Mouse (Mus musculus) heart, embryonic 14.5 days (tissue): ENCODE results near the gene Methig1. TPM values are rescaled to one million over a fixed set of nuclear protein-coding genes. Genes with fewer than 3 reads are reported as not detected.
"Not testable (repeated sequence)": the region's sequence is repeated elsewhere in the genome, so short reads cannot be mapped to it uniquely, and the experiment has no call there.

ENCODE experiments used
- ATAC-seq: fragments of 200-750 bp; cut with Nextera tagmentation; 2 replicates; pipeline ENCODE4 v1.8.0; 2017; ENCODE audit warnings: low read depth, moderate TSS enrichment; ENCODE audit not compliant: insufficient number of reproducible peaks, insufficient read depth, low FRiP score
- H3K27ac ChIP-seq, 2 experiments: fragments of 200-500 bp in 1 of 2; fragments of 300-500 bp in 1 of 2; sonication (generic) in 1 of 2; replicated peaks in 1 of 2; 2 replicates each; pipeline ENCODE4 v1.5.1; 2012 to 2014; ENCODE audit warnings: low read depth in 2 of 2, low read length in 2 of 2, control low read depth in 1 of 2, mild to moderate bottlenecking in 1 of 2, mixed read lengths in 1 of 2; ENCODE audit not compliant: control insufficient read depth in 1 of 2, insufficient read depth in 1 of 2
- H3K27me3 ChIP-seq: fragments of 300-500 bp; sonication (generic); 2 replicates; pipeline ENCODE4 v1.6.1; 2014; ENCODE audit warnings: mild to moderate bottlenecking, low read length, control low read depth; ENCODE audit not compliant: control insufficient read depth, insufficient read depth
- H3K36me3 ChIP-seq: fragments of 300-500 bp; sonication (generic); 2 replicates; pipeline ENCODE4 v1.6.1; 2014; ENCODE audit warnings: mild to moderate bottlenecking, control low read depth, low read length, mixed read lengths; ENCODE audit not compliant: control insufficient read depth, insufficient read depth
- H3K4me1 ChIP-seq, 2 experiments: fragments of 200-500 bp in 1 of 2; fragments of 300-500 bp in 1 of 2; sonication (generic) in 1 of 2; 2 replicates each; pipeline ENCODE4 v1.6.1; 2012 to 2014; ENCODE audit warnings: low read length in 2 of 2, control low read depth in 1 of 2, mixed read lengths in 1 of 2; ENCODE audit not compliant: control insufficient read depth in 2 of 2, insufficient read depth in 2 of 2
- H3K4me2 ChIP-seq: fragments of 300-500 bp; sonication (generic); 2 replicates; pipeline ENCODE4 v1.6.1; 2014; ENCODE audit warnings: mild to moderate bottlenecking, low read length
- H3K4me3 ChIP-seq, 2 experiments: fragments of 200-500 bp in 1 of 2; fragments of 300-500 bp in 1 of 2; sonication (generic) in 1 of 2; 2 replicates each; pipeline ENCODE4 v1.5.1; 2012 to 2014; ENCODE audit warnings: low read length in 2 of 2, mild to moderate bottlenecking in 2 of 2, control low read depth in 1 of 2, low read depth in 1 of 2, moderate library complexity in 1 of 2; ENCODE audit not compliant: control insufficient read depth in 1 of 2, insufficient read depth in 1 of 2
- H3K9ac ChIP-seq: fragments of 300-500 bp; sonication (generic); 2 replicates; pipeline ENCODE4 v1.6.1; 2014; ENCODE audit warnings: mild to moderate bottlenecking, low read length
- H3K9me3 ChIP-seq: fragments of 300-500 bp; sonication (generic); 2 replicates; pipeline ENCODE4 v1.6.1; 2016; ENCODE audit warnings: low read length, control low read depth; ENCODE audit not compliant: control insufficient read depth
- WGBS: fragments of 180-500 bp; shearing (Covaris S2); extraction: QIAGEN DNeasy Blood & Tissue Kit; methylation state at CpG from one replicate; pipeline ENCODE4 v1.1.7; 2014; 5-methylcytosine and 5-hydroxymethylcytosine counted together
- polyA plus RNA-seq: library from polyadenylated mRNA; unstranded; fragments of >200 nt; fragmentation: Nextera tagmentation; extraction: Ambion mirVana; gene quantifications from 2 replicates; pipeline ENCODE4 v1.2.1, GENCODE M21; 2014

Gene Methig1
- polyA plus RNA-seq, 1 experiment from 2014 or later = not detected

DNA sequence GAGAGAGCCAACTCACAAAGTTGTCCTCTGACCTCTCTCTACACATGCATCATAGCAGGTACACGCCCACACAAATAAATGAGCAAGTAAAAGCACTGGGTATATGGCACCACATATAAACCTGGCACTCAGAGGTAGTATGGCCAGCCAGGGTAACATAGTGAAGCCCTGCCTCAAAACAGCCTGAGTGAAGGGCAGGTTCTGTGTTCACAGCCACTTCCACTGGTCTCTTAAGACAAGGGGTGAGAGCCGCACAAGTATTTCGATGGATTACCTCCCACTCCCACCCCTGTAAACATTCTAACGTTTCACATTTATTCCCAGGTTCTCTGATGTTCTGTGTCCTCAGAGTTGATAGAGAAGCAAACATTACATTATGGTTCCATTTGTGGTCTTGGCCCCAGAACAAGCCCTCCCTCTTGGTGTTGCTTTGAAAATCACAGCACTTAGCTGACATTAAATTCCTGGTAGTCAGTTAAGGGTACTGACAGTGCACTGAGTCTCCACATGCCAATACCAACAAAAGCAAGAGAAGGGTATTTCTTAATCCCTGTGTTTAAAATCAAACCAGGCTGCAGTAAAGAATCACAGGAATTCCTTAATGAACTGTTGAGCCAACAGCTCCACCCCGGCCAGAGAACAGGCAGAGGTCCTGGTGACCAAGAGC lies 11.5 kb upstream of the Methig1 start:
- not testable (repeated sequence) for ATAC-seq, H3K27me3 ChIP-seq, H3K4me3 ChIP-seq, H3K4me2 ChIP-seq, H3K36me3 ChIP-seq, H3K9ac ChIP-seq, H3K4me1 ChIP-seq, H3K27ac ChIP-seq, H3K9me3 ChIP-seq
- 61% methylated on average over 4 of the region's 5 CpGs for WGBS

DNA sequence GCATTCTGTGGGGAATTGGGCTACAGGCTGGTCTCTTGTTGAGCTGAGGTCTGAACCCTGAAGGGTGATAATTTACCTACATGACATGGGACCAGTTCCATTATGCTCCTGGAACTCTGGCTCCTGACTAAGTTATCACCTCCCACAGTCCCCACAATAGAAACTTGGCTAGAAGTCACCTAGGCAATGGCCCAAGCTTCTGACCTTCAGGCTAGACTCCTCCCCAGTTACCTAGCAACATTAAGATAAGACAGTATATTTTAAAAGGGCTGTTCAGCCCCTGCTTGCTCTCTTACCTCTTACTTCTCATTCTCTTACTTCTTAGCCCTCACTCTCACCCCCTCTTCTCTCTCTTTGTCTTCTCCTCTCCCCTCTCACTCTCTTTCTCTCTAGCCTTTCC lies 7.5 kb upstream of the Methig1 start:
- peaks cover 4% of the 10 kb centered on the region; the same call in 1 of the 2 replicates for H3K9me3 ChIP-seq
- no peak overlapping the region for H3K9ac ChIP-seq
- H3K36me3 ChIP-seq = no peaks in the 10 kb centered on the region
- no peak overlapping the region for H3K4me2 ChIP-seq
- ATAC-seq = no peak
- no peak overlapping the region for H3K27ac ChIP-seq
- no peak overlapping the region for H3K4me3 ChIP-seq
- H3K27me3 ChIP-seq = no peaks in the 10 kb centered on the region
- H3K4me1 ChIP-seq = peaks cover 3 to 7% of the 10 kb centered on the region in 2 experiments; a peak in 1 of 4 replicates

DNA sequence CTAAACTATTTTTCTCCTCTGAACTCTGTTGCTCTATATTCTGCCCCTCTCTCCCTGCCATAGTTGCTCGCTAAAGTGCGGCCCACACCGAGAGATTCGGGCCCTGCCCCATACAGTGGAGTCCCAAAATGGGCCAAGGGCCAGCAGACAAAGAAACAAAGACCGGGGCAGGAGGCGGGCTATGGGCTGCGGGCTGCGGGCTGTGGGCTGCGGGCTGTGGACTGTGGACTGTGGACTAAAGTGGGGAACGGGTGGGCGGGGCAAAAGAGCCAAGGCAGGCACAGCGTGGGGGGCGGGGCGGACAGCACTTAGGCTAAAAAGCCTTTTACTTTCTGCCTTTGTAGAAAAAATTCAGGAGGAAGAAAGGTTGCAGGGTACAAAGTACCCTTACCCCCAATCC lies 6.2 kb upstream of the Methig1 start:
- H3K9me3 ChIP-seq = peaks cover 4% of the 10 kb centered on the region; the same call in 1 of the 2 replicates
- no peaks in the 10 kb centered on the region for H3K27me3 ChIP-seq
- no peak for ATAC-seq
- WGBS = 73% methylated on average over 14 of the region's 14 CpGs
- H3K9ac ChIP-seq = no peak overlapping the region
- peaks cover 11 to 16% of the 10 kb centered on the region in 2 experiments for H3K4me1 ChIP-seq
- H3K27ac ChIP-seq = no peak overlapping the region
- H3K4me3 ChIP-seq = no peak overlapping the region
- H3K4me2 ChIP-seq = no peak overlapping the region
- no peaks in the 10 kb centered on the region for H3K36me3 ChIP-seq

DNA sequence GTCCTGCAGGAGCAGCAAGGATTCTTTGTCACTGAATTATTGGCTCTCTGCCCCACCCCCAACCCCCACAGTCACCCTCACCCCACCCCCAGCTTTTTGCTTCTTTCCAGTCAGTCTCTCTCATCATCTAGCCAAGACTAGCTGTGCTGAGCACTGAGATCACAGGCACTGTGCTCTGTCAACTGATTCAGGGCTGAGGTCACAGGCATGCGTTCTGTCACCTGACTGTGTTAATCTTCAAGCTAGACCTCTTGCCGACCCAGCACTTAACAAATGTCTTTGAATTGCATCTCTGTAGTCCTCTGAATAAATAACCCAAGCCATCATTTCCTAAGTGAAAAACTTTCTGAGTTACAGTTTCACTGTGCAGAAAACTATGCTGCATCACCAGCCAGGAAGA lies 3.5 kb upstream of the Methig1 start:
- Histone ChIP-seq H3K4me2 (no peak overlapping the region), H3K4me1 (peaks cover 13 to 20% of the 10 kb centered on the region in 2 experiments), H3K4me3 (no peak overlapping the region), H3K9ac (no peak overlapping the region), H3K27me3 (no peaks in the 10 kb centered on the region), H3K27ac (no peak overlapping the region), H3K9me3 (peaks cover 4% of the 10 kb centered on the region; the same call in 1 of the 2 replicates), H3K36me3 (no peaks in the 10 kb centered on the region)
- ATAC-seq = no peak
- WGBS = 13% methylated on average over 2 of the region's 2 CpGs

DNA sequence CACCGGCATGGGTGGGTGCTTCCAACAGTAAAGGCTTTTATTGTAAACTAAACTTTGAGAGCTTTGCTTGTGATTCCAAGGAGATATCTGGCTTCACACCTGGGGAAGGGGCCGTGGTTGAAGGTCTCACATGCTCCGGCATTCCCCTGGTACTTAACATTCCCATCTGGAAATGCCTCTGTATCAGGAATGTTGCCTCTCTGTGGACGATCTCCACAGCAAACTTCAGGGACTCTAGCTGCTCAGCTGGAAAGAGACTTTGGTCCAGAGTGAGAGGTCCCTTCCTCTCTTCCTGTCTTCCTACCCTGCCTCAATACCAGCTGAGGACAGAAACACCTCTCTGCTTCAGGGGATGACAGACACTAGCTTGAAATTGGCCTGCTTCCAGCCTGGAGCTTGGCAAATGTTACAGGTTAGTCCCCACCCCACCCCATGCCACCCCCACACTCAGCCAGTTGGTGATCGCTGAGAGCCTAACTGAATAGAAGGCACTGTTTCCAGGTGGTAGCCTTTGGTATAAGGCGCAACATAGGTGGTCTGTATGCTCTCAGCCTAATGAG lies 1.4 kb upstream of the Methig1 start:
- Histone ChIP-seq H3K4me2 (0 out of 2 replicates have a peak overlapping the region, but pooled peaks have one; percentile 8), H3K9ac (no peak overlapping the region), H3K27ac (peak overlapping the region in 1 of 2 experiments; percentile 38; a peak in 2 of 4 replicates), H3K9me3 (no peaks in the 10 kb centered on the region), H3K4me1 (peaks cover 13 to 20% of the 10 kb centered on the region in 2 experiments), H3K36me3 (no peaks in the 10 kb centered on the region), H3K4me3 (no peak overlapping the region), H3K27me3 (no peaks in the 10 kb centered on the region)
- no peak for ATAC-seq
- WGBS = 38% methylated on average over 6 of the region's 6 CpGs

DNA sequence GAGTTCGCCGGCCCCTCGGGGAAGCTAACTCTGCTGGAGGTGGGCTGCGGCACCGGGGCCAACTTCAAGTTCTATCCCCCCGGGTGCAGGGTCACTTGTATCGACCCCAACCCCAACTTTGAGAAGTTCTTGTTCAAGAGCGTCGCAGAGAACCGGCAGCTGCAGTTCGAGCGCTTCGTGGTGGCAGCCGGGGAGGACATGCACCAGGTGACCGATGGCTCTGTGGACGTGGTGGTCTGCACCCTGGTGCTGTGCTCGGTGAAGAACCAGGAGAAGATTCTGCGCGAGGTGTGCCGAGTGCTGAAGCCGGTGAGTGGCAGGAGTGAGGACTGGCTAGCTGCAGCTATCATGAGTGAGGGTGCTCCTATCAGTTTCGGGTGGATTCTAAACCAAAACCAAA lies 450 bp downstream of the Methig1 start:
- H3K9ac ChIP-seq, H3K36me3 ChIP-seq, H3K4me3 ChIP-seq, ATAC-seq, H3K27ac ChIP-seq, H3K27me3 ChIP-seq, H3K4me2 ChIP-seq, H3K9me3 ChIP-seq: not testable (repeated sequence)
- peaks cover 13 to 20% of the 10 kb centered on the region in 2 experiments for H3K4me1 ChIP-seq
- 81% methylated on average over 10 of the region's 22 CpGs for WGBS

DNA sequence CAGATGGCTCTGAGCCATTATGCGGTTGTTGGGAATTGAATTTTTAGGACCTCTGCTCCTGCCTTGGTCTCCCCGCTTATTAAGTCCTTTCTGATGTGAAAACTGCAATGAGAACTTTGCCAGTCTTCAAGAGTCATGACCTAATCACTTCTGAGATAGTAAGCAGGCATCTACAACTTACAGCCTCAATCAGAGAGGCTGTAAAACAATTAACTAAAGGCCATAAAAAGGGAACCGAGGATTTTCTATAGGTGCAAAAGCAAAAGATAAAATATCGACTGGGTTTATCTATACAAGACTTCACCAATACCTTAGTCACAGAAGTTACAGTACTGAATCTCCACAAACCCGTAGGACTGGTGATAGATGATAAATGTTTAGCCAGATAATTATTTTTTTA lies 2.9 kb downstream of the Methig1 start:
- Histone ChIP-seq H3K9ac (no peak overlapping the region), H3K4me2 (no peak overlapping the region), H3K4me3 (no peak overlapping the region), H3K27me3 (no peaks in the 10 kb centered on the region), H3K27ac (no peak overlapping the region), H3K36me3 (no peaks in the 10 kb centered on the region), H3K4me1 (peaks cover 10 to 12% of the 10 kb centered on the region in 2 experiments), H3K9me3 (no peaks in the 10 kb centered on the region)
- WGBS = 82% methylated on average over 5 of the region's 5 CpGs
- no peak for ATAC-seq

DNA sequence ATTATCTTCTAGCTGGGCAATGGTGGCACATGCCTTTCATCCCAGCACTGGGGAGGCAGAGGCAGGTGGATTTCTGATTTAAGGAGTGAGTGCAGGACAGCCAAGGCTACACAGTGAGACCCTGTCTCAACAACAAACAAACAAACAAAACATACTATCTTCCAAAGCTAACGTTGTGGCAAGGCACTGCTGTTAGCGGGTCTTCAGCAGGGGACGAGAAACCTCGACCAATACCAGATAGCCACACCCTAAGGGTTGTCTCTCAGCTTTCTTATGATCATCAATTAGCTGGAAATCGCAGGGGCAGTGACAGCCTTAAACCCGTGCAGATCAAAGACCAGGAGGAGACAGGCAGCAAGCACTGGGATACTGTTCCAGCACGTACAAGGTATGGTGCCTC lies 11.3 kb downstream of the Methig1 start, which contains the start of gene Higd1c:
TSS of gene Higd1c (plus strand) at position 301 of the 400 bp plus-strand sequence.
- no peak within 1 kb of the TSS for H3K27ac ChIP-seq
- H3K27me3 ChIP-seq = no peaks in the 10 kb centered on the region
- H3K9me3 ChIP-seq = peaks cover 9% of the 10 kb centered on the region
- no peak within 1 kb of the TSS for H3K4me3 ChIP-seq
- no peaks in the 10 kb centered on the region for H3K4me1 ChIP-seq
- 75% methylated on average over 7 of the region's 7 CpGs for WGBS
- H3K4me2 ChIP-seq = no peak within 1 kb of the TSS
- no peak for ATAC-seq
- H3K36me3 ChIP-seq = no peaks in the 10 kb centered on the region
- H3K9ac ChIP-seq = no peak within 1 kb of the TSS
